In the genomic region with DNA sequence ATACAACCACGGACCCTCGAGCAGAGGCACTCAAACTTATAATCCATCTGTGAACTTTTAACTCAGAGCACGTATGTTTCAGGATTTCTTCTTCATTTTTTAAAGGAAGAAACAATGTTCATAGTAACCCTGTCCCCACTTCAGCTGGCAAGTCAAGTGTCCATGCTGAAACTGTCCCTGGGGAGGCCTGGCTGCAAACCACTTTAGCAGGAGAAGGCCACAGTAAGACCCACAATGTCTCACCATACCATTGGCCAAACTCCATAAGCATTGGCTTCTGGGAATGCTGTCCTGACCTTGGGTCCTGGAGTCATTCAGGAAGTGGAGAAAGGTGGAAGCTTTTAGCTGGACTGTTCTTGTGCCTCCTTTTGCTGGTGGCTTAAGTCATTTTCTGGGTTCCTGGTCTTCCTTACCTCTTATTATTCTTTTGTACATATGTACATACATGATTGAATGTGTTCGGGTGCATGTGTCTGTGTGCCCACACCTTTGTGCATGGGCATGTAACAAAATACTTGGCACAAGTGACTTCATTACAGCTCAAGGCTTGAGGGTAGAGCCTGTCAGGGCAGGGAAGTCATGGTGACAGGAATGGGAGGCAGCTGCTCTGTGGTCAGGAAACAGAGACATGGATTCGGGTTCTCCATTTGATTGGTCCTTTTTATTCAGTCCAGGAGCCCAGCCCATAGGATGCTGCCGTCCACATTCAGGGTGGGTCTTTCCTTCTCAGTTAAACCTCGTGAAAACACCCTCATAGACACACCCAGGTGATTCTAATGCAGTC, we compare ENCODE assay signal across 21 mouse cellular contexts.
"Had no signal": no experiment of that assay in that cellular context is flagged by ENCODE, and none has a peak within 500 bp of the region (broad histone marks: within the 10 kb centered on the region; RNA-seq: fewer than 3 reads in every experiment).

No protein-coding gene starts in this region.

- H3K27me3 ChIP-seq: lung, embryonic 15.5 days; midbrain, embryonic 13.5 days; midbrain, embryonic 15.5 days; neural tube, embryonic 13.5 days; neural tube, embryonic 15.5 days; stomach, embryonic 15.5 days had no signal

- ATAC-seq: liver, postnatal 0 days; lung, postnatal 0 days; midbrain, embryonic 13.5 days; midbrain, embryonic 15.5 days had no signal

- H3K36me3 ChIP-seq: lung, embryonic 15.5 days; midbrain, embryonic 15.5 days; neural tube, embryonic 13.5 days; neural tube, embryonic 15.5 days; stomach, embryonic 15.5 days had no signal

- H3K9ac ChIP-seq: liver, postnatal 0 days; lung, embryonic 15.5 days; midbrain, embryonic 13.5 days; midbrain, embryonic 15.5 days; neural tube, embryonic 13.5 days; neural tube, embryonic 15.5 days; stomach, embryonic 15.5 days had no signal

- H3K4me2 ChIP-seq: lung, embryonic 15.5 days; midbrain, embryonic 11.5 days; midbrain, embryonic 13.5 days; midbrain, embryonic 15.5 days; neural tube, embryonic 13.5 days; neural tube, embryonic 15.5 days; stomach, embryonic 15.5 days had no signal

- H3K4me1 ChIP-seq: lung, embryonic 15.5 days; stomach, embryonic 15.5 days had no signal

- H3K4me3 ChIP-seq: lung, embryonic 15.5 days; megakaryocyte, embryonic 14.5 days; midbrain, embryonic 13.5 days; midbrain, embryonic 15.5 days; neural tube, embryonic 13.5 days; neural tube, embryonic 15.5 days; stomach, embryonic 15.5 days had no signal

- DNase-seq: liver, postnatal 0 days; lung, adult 2 months; lung, postnatal 14 days; lung, postnatal 36 days; retina, postnatal 1 day; right cerebral cortex, adult 18-20 months; right cerebral cortex, postnatal 25 days; thymus, adult 2 months; thymus, postnatal 25 days; thymus, postnatal 4 days had no signal

- H3K9me3 ChIP-seq: lung, embryonic 15.5 days; megakaryocyte, embryonic 14.5 days; midbrain, embryonic 13.5 days; midbrain, embryonic 15.5 days; neural tube, embryonic 13.5 days; neural tube, embryonic 15.5 days; stomach, embryonic 15.5 days had no signal

- H3K27ac ChIP-seq: lung, embryonic 15.5 days; macrophage; midbrain, embryonic 13.5 days; midbrain, embryonic 15.5 days; neural tube, embryonic 13.5 days; neural tube, embryonic 15.5 days; stomach, embryonic 15.5 days; stomach, postnatal 0 days had no signal
